Mouse (Mus musculus) liver, adult 2 months (tissue): Measurements from ENCODE around the gene Lrrn2.

Source experiments
- CTCF ChIP-seq: fragments of 200-500 bp; IDR thresholded peaks from 2 replicates; pipeline ENCODE4 v1.5.1; 2011; ENCODE audit warnings: low read depth, low read length, control low read depth
- POLR2A ChIP-seq: fragments of 200-500 bp; IDR thresholded peaks from 2 replicates; pipeline ENCODE4 v1.6.1; 2011; ENCODE audit warnings: low read length, control low read depth; ENCODE audit not compliant: insufficient read depth; ENCODE audit errors: extremely low read depth

GRCm38 (mm10) chr1:132928032-132928906 lies 48.2 kb downstream of the Lrrn2 start:
- TF ChIP-seq CTCF (no peak), POLR2A (no peak)
